Mouse (Mus musculus) liver, embryonic 14.5 days (tissue): ENCODE measurements around the gene En2. TPM values are rescaled to one million over a fixed set of nuclear protein-coding genes. Genes with fewer than 3 reads are reported as not detected.

Experiments
- ATAC-seq: fragments of 200-750 bp; cut with Nextera tagmentation; 2 replicates; pipeline ENCODE4 v1.8.0; 2017; ENCODE audit warnings: moderate number of reproducible peaks, mild to moderate bottlenecking, moderate library complexity; ENCODE audit not compliant: insufficient read depth
- DNase-seq, 3 experiments: peaks; one replicate each; pipeline ENCODE4 v3.0.0-alpha.2; 2012 to 2013; ENCODE audit warnings: low read depth in 3 of 3, low spot score in 3 of 3
- H3K27ac ChIP-seq: fragments of 300-500 bp; sonication (generic); 2 replicates; pipeline ENCODE4 v1.5.1; 2014; ENCODE audit warnings: moderate library complexity, mild to moderate bottlenecking, control low read depth, inconsistent platforms
- H3K27me3 ChIP-seq: fragments of 300-500 bp; sonication (generic); 2 replicates; pipeline ENCODE4 v1.6.1; 2014; ENCODE audit warnings: mild to moderate bottlenecking, low read length, moderate library complexity; ENCODE audit not compliant: control insufficient read depth, insufficient read depth
- H3K36me3 ChIP-seq: fragments of 300-500 bp; sonication (generic); replicated peaks from 2 replicates; pipeline ENCODE4 v1.6.1; 2014; ENCODE audit warnings: low read depth; ENCODE audit not compliant: control insufficient read depth, insufficient read depth
- H3K4me1 ChIP-seq, 2 experiments: fragments of 200-500 bp in 1 of 2; fragments of 300-500 bp in 1 of 2; sonication (generic) in 1 of 2; replicated peaks; 2 replicates each; pipeline ENCODE4 v1.6.1; 2012 to 2014; ENCODE audit warnings: antibody characterized with exemption in 1 of 2, inconsistent platforms in 1 of 2, low read length in 1 of 2; ENCODE audit not compliant: control insufficient read depth in 2 of 2, insufficient read depth in 2 of 2
- H3K4me2 ChIP-seq: fragments of 300-500 bp; sonication (generic); 2 replicates; pipeline ENCODE4 v1.6.1; 2014; ENCODE audit warnings: low read depth, mild to moderate bottlenecking, control low read depth, moderate library complexity
- H3K4me3 ChIP-seq, 2 experiments: fragments of 200-500 bp in 1 of 2; fragments of 300-500 bp in 1 of 2; sonication (generic) in 1 of 2; 2 replicates each; pipeline ENCODE4 v1.5.1; 2012 to 2014; ENCODE audit warnings: low read depth in 2 of 2, low read length in 2 of 2, mild to moderate bottlenecking in 2 of 2, control low read depth in 1 of 2, inconsistent platforms in 1 of 2, moderate library complexity in 1 of 2; ENCODE audit not compliant: insufficient read depth in 1 of 2
- H3K9ac ChIP-seq: fragments of 300-500 bp; sonication (generic); replicated peaks from 2 replicates; pipeline ENCODE4 v1.6.1; 2014; ENCODE audit warnings: mild to moderate bottlenecking, control low read depth, moderate library complexity
- H3K9me3 ChIP-seq: fragments of 300-500 bp; sonication (generic); 2 replicates; pipeline ENCODE4 v1.6.1; 2016; ENCODE audit warnings: low read length, mixed read lengths; ENCODE audit not compliant: control insufficient read depth
- CTCF ChIP-seq: IDR thresholded peaks from 2 replicates; pipeline ENCODE4 v1.5.1; 2016; ENCODE audit warnings: antibody characterized with exemption, low read depth, control low read depth
- EP300 ChIP-seq: IDR thresholded peaks from 2 replicates; pipeline ENCODE4 v1.6.1; 2016; ENCODE audit warnings: antibody characterized with exemption, low read depth
- WGBS: fragments of 180-500 bp; shearing (Covaris S2); extraction: QIAGEN DNeasy Blood & Tissue Kit; methylation state at CpG from one replicate; pipeline ENCODE4 v1.1.7; 2014; ENCODE audit not compliant: insufficient replicate concordance; 5-methylcytosine and 5-hydroxymethylcytosine counted together
- polyA plus RNA-seq, 2 experiments: library from polyadenylated mRNA; depleted of rRNA in 1 of 2; stranded (reverse) in 1 of 2; unstranded in 1 of 2; fragments of >200 nt; fragmentation: Nextera tagmentation in 1 of 2; extraction: Ambion mirVana in 1 of 2; gene quantifications; 2 replicates each; pipeline versions ENCODE4 v1.2.1 to v1.2.3; 2012 to 2014

En2 gene
- polyA plus RNA-seq, 2 experiments = not detected

DNA sequence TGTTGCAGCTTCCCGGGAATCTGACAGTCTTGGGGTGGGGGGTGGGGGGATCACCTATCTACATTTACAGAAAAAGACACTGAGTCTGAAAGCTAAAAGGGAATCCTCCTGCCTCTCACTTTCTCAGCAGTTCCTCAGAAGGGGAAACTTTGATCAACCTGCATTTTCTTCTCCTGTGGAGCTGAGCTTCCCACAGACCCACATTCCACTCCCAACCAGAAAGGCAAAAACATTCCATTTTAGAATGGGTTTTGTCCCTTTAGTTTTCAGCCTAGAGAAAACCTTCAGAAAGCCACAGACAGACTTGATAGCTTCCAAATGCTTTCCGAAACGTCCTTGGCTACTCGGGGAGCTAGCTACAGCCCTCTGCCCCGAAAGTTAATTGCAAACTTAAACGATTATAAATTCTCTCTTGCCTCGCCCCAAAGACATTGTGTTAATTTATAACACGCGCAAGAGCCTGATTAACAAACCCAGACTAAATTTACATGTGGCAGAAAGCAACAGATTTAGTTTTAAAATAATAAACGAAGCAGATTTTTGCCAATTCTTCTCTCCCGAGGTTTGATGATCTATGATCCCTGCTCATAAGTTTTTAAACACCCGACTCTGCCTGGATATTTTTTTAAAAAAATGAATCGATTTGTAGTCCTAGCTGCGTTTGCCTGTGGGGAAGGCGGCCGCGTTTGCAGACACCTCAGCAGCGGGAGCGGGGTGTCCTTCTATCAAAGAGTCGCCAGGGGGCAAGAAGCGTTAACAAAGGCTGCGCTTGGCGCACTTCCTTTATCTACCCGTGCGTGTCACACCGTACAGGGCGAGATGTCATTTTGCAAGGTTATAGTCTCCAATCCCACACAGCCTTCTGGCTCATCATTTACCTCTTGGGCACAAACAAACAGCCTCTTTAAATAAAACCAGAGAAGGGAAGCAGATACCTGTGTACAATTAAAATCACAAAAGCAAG lies 42.7 kb upstream of the En2 start:
- Histone ChIP-seq H3K4me1 (no peaks in the 10 kb centered on the region), H3K9ac (no peak overlapping the region), H3K4me3 (no peak overlapping the region), H3K36me3 (no peaks in the 10 kb centered on the region), H3K27ac (no peak overlapping the region), H3K27me3 (peaks cover 74% of the 10 kb centered on the region), H3K9me3 (no peaks in the 10 kb centered on the region), H3K4me2 (no peak overlapping the region)
- ATAC-seq (no peak), DNase-seq (peak; percentile 7 to 9 (median 7))
- no peak for TF ChIP-seq EP300
- TF ChIP-seq CTCF = peak; percentile 64
- 2% methylated on average over 27 of the region's 27 CpGs for WGBS

DNA sequence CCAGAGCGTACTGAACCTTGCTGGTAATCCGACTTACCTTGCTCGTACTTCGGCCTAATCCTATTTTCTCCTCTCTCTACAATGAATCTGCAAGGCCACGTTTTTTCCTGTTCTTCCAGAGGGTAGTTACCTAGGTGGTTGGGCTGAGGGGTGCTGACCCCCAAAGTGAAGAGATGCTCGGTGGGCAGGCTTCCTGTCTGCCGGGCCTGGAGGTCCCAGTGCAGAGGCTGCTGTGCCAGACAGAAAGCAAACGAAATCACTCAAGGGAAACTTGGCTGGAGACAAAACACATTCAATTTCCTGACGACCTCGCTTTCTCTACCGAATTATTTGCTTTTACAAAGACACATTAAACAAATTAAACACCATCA lies 42.1 kb upstream of the En2 start:
- Histone ChIP-seq H3K27ac (no peak overlapping the region), H3K27me3 (peaks cover 67% of the 10 kb centered on the region), H3K9ac (no peak overlapping the region), H3K4me3 (no peak overlapping the region), H3K4me1 (no peaks in the 10 kb centered on the region), H3K9me3 (no peaks in the 10 kb centered on the region), H3K4me2 (no peak overlapping the region), H3K36me3 (no peaks in the 10 kb centered on the region)
- TF ChIP-seq CTCF = no peak
- WGBS = 5% methylated on average over 11 of the region's 11 CpGs
- ATAC-seq = no peak
- DNase-seq = no peak

GRCm38 (mm10) chr5:28124321-28125230 lies 40.9 kb upstream of the En2 start:
- Histone ChIP-seq H3K9me3 (no peaks in the 10 kb centered on the region), H3K9ac (no peak overlapping the region), H3K4me3 (no peak overlapping the region), H3K27me3 (peaks cover 60% of the 10 kb centered on the region), H3K4me1 (no peaks in the 10 kb centered on the region), H3K4me2 (no peak overlapping the region), H3K36me3 (no peaks in the 10 kb centered on the region), H3K27ac (no peak overlapping the region)
- DNase-seq (no peak), ATAC-seq (no peak)
- 3% methylated on average over 28 of the region's 28 CpGs for WGBS
- TF ChIP-seq EP300 = no peak
- TF ChIP-seq CTCF = no peak

DNA sequence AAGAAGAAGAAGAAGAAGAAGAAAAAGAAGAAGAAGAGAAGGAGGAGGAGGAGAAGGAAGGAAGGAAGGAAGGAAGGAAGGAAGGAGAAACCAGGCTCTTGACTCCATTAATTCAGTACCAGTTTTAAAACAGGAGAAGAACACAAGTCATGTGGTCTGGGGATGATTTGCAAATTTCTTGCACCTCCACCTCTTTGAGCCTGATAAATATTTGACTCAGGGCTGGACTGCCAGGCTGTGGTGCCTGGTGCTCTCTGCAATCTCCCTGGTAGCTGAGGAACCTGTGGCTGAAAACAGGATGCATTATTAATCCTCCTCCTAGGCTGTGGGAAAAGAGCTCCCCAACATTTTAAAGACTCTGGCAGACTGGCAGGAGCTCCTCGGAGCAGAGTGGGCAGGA lies 36.6 kb upstream of the En2 start:
- no peak for TF ChIP-seq EP300
- no peak for TF ChIP-seq CTCF
- Histone ChIP-seq H3K4me1 (no peaks in the 10 kb centered on the region), H3K9ac (no peak overlapping the region), H3K36me3 (no peaks in the 10 kb centered on the region), H3K4me2 (no peak overlapping the region), H3K4me3 (no peak overlapping the region), H3K27me3 (peaks cover 28% of the 10 kb centered on the region), H3K27ac (no peak overlapping the region), H3K9me3 (no peaks in the 10 kb centered on the region)
- 13% methylated on average over 1 of the region's 1 CpGs for WGBS
- DNase-seq (no peak), ATAC-seq (no peak)

DNA sequence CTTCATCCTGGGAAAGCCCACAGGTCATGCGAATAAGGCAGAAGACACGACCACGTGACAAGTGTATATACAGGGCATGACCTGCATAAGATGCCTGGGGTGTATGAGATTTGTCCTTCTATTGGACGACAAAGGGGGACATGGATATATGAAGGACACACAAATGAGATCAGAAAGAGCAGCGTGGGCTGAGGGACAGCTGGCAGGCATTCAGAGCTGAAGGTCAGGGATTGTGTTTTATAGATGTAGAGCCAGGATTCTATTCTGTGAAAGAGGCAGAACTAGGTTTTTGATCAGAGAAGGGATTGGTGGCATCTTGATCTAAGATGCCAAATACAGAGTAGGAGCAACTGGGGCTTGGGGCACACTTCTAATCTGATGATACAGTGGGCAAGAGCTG lies 33.3 kb upstream of the En2 start:
- H3K4me3 ChIP-seq = no peak overlapping the region
- no peaks in the 10 kb centered on the region for H3K9me3 ChIP-seq
- 59% methylated on average over 5 of the region's 5 CpGs for WGBS
- ATAC-seq = no peak
- no peak for DNase-seq
- H3K27me3 ChIP-seq = no peaks in the 10 kb centered on the region; the same call in 1 of the 2 replicates
- no peak overlapping the region for H3K9ac ChIP-seq
- H3K27ac ChIP-seq = no peak overlapping the region
- no peaks in the 10 kb centered on the region for H3K4me1 ChIP-seq
- no peak overlapping the region for H3K4me2 ChIP-seq
- no peak for TF ChIP-seq EP300
- TF ChIP-seq CTCF = no peak
- H3K36me3 ChIP-seq = no peaks in the 10 kb centered on the region
